Mouse (Mus musculus) cortical plate, adult 2 months (tissue): ENCODE measurements around the gene Agrn.

Source experiments
- CTCF ChIP-seq: fragments of 200-500 bp; IDR thresholded peaks from 2 replicates; pipeline ENCODE4 v1.5.1; 2011; ENCODE audit warnings: mild to moderate bottlenecking, control low read depth, low read length; ENCODE audit not compliant: insufficient read depth; ENCODE audit errors: extremely low read depth
- POLR2A ChIP-seq: fragments of 200-500 bp; IDR thresholded peaks from 2 replicates; pipeline ENCODE4 v1.6.1; 2011; ENCODE audit warnings: mild to moderate bottlenecking, low read length, control low read depth; ENCODE audit not compliant: insufficient read depth; ENCODE audit errors: extremely low read depth

- TF ChIP-seq CTCF (no peak), POLR2A (no peak)
Observed at GRCm38 (mm10) chr4:156130940-156131339, 66.3 kb downstream of the Agrn start.
